In the genomic region with DNA sequence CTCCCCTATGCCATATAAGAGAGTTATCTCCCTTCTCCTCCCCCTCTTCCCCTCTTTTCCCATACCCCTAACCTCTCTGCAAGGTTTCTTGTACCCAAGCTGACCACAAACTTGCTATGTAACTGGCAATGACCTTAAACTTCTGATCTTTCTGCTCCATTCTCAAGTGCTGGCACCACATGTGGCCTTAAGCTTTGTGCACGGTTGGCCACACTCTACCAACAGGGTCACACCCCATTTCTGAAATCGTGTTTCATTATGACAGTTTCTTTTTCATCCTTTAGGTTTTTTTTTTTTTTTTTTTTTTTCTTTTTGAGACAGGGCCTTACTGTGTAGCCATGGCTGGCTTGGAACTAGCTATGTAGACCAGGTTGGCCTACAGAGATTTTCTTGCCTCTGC, we compare ENCODE assay signal across 45 mouse cellular contexts. TPM values are rescaled to one million over a fixed set of nuclear protein-coding genes. Genes with fewer than 3 reads are reported as not detected.
"Had no signal": no experiment of that assay in that cellular context is flagged by ENCODE, and none has a peak within 500 bp of the region (broad histone marks: within the 10 kb centered on the region; RNA-seq: fewer than 3 reads in every experiment).

No protein-coding gene starts in this region.

- H3K27me3 ChIP-seq: heart, embryonic 12.5 days; heart, embryonic 13.5 days; heart, embryonic 15.5 days; hindbrain, embryonic 12.5 days; hindbrain, embryonic 13.5 days; hindbrain, embryonic 15.5 days; intestine, embryonic 15.5 days; kidney, embryonic 15.5 days had no signal

- H3K9ac ChIP-seq: heart, embryonic 12.5 days; heart, embryonic 13.5 days; heart, embryonic 15.5 days; hindbrain, embryonic 12.5 days; hindbrain, embryonic 13.5 days; hindbrain, embryonic 14.5 days; hindbrain, embryonic 15.5 days; intestine, embryonic 15.5 days; kidney, embryonic 15.5 days had no signal

- ATAC-seq: hindbrain, embryonic 16.5 days; hindbrain, postnatal 0 days; inflammation-experienced regulatory T-cells, adult 6 months; intestine, embryonic 15.5 days; intestine, embryonic 16.5 days; intestine, postnatal 0 days had no signal

- H3K4me2 ChIP-seq: heart, embryonic 11.5 days; heart, embryonic 12.5 days; heart, embryonic 13.5 days; heart, embryonic 15.5 days; hindbrain, embryonic 12.5 days; hindbrain, embryonic 13.5 days; hindbrain, embryonic 14.5 days; hindbrain, embryonic 15.5 days; intestine, embryonic 15.5 days; kidney, embryonic 15.5 days had no signal

- H3K27ac ChIP-seq: heart, embryonic 13.5 days; heart, embryonic 15.5 days; hindbrain, embryonic 10.5 days; hindbrain, embryonic 12.5 days; hindbrain, embryonic 13.5 days; hindbrain, embryonic 14.5 days; hindbrain, embryonic 15.5 days; hindbrain, postnatal 0 days; intestine, embryonic 15.5 days; kidney, embryonic 15.5 days; kidney, postnatal 0 days; layer of hippocampus, adult 2 months; left cerebral cortex, adult 2 months had no signal

- DNase-seq: heart, postnatal 10 days; heart, postnatal 14 days; heart, postnatal 36 days; heart, postnatal 4 days; kidney, adult 11 months; kidney, adult 18-20 months; kidney, adult 2 months; kidney, adult 8-10 months; kidney, adult 9 months; kidney, postnatal 10 days; kidney, postnatal 14 days; kidney, postnatal 25 days; kidney, postnatal 36 days; kidney, postnatal 4 days; layer of hippocampus, adult 9-11 months; layer of hippocampus, postnatal 36 days had no signal

- H3K4me1 ChIP-seq: heart, embryonic 12.5 days; heart, embryonic 13.5 days; heart, embryonic 15.5 days; hindbrain, embryonic 10.5 days; hindbrain, embryonic 12.5 days; hindbrain, embryonic 13.5 days; hindbrain, embryonic 15.5 days; kidney, embryonic 15.5 days had no signal

- H3K4me3 ChIP-seq: heart, embryonic 12.5 days; heart, embryonic 13.5 days; heart, embryonic 15.5 days; hindbrain, embryonic 10.5 days; hindbrain, embryonic 12.5 days; hindbrain, embryonic 13.5 days; hindbrain, embryonic 15.5 days; intestine, embryonic 15.5 days; kidney, embryonic 15.5 days; layer of hippocampus, adult 2 months; left cerebral cortex, adult 2 months had no signal

- H3K9me3 ChIP-seq: heart, embryonic 13.5 days; heart, embryonic 15.5 days; hindbrain, embryonic 10.5 days; hindbrain, embryonic 12.5 days; hindbrain, embryonic 13.5 days; hindbrain, embryonic 15.5 days; intestine, embryonic 15.5 days; kidney, embryonic 15.5 days had no signal

- H3K36me3 ChIP-seq: heart, embryonic 12.5 days; heart, embryonic 13.5 days; heart, embryonic 15.5 days; hindbrain, embryonic 10.5 days; hindbrain, embryonic 12.5 days; hindbrain, embryonic 13.5 days; hindbrain, embryonic 15.5 days; intestine, embryonic 15.5 days; kidney, embryonic 15.5 days had no signal

RNA-seq across cellular contexts. Expression of a gene that starts 7.4 kb away (rescaled TPM):
- total RNA-seq: heart, postnatal 10 days; heart, postnatal 14 days; heart, postnatal 25 days; heart, postnatal 36 days; heart, postnatal 4 days; hematopoietic stem cell, adult 5-6 weeks; hindbrain, postnatal 0 days; layer of hippocampus, adult 2 months; layer of hippocampus, postnatal 10 days; layer of hippocampus, postnatal 25 days; layer of hippocampus, postnatal 36 days; left cerebral cortex, adult 18-20 months; left cerebral cortex, adult 2 months had no signal
- polyA plus RNA-seq: heart, embryonic 11.5 days; heart, embryonic 12.5 days; heart, embryonic 13.5 days; heart, embryonic 14.5 days; heart, embryonic 15.5 days; heart, embryonic 16.5 days; heart, postnatal 0 days; hindbrain, embryonic 12.5 days; hindbrain, embryonic 13.5 days; hindbrain, embryonic 14.5 days; hindbrain, embryonic 15.5 days; hindbrain, embryonic 16.5 days; hindbrain, postnatal 0 days; intestine, embryonic 15.5 days; intestine, embryonic 16.5 days; intestine, postnatal 0 days; kidney, adult 2 months; kidney, embryonic 14.5 days; kidney, embryonic 15.5 days; kidney, embryonic 16.5 days; kidney, postnatal 0 days had no signal

RNA-seq across cellular contexts. Expression of a gene that starts 59.5 kb away (rescaled TPM):
- total RNA-seq: layer of hippocampus, postnatal 10 days had no signal
- polyA plus RNA-seq: hindbrain, embryonic 10.5 days; hindbrain, embryonic 13.5 days; hindbrain, embryonic 14.5 days; hindbrain, embryonic 15.5 days; hindbrain, postnatal 0 days had no signal
